Mouse (Mus musculus) embryonic facial prominence, embryonic 15.5 days (tissue): Measurements from ENCODE around the gene Psen2. TPM values are rescaled to one million over a fixed set of nuclear protein-coding genes. Genes with fewer than 3 reads are reported as not detected.
A peak's percentile ranks its signal among the peaks of the same experiment; 100 is the strongest.

ENCODE experiments used
- ATAC-seq: fragments of 200-750 bp; cut with Nextera tagmentation; 2 replicates; pipeline ENCODE4 v1.8.0; 2017; ENCODE audit warnings: low read depth, moderate TSS enrichment; ENCODE audit not compliant: insufficient number of reproducible peaks, low FRiP score, low TSS enrichment
- H3K27ac ChIP-seq: fragments of 300-500 bp; sonication (generic); replicated peaks from 2 replicates; pipeline ENCODE4 v1.5.1; 2015; ENCODE audit warnings: mild to moderate bottlenecking, inconsistent platforms
- H3K27me3 ChIP-seq: fragments of 300-500 bp; sonication (generic); 2 replicates; pipeline ENCODE4 v1.6.1; 2015; ENCODE audit warnings: inconsistent platforms
- H3K36me3 ChIP-seq: fragments of 300-500 bp; sonication (generic); 2 replicates; pipeline ENCODE4 v1.6.1; 2015; ENCODE audit warnings: mild to moderate bottlenecking, inconsistent platforms
- H3K4me1 ChIP-seq: fragments of 300-500 bp; sonication (generic); 2 replicates; pipeline ENCODE4 v1.6.1; 2015; ENCODE audit warnings: inconsistent platforms
- H3K4me2 ChIP-seq: fragments of 300-500 bp; sonication (generic); replicated peaks from 2 replicates; pipeline ENCODE4 v1.6.1; 2015; ENCODE audit warnings: mild to moderate bottlenecking, inconsistent platforms
- H3K4me3 ChIP-seq: fragments of 300-500 bp; sonication (generic); replicated peaks from 2 replicates; pipeline ENCODE4 v1.5.1; 2015; ENCODE audit warnings: mild to moderate bottlenecking, inconsistent platforms
- H3K9ac ChIP-seq: fragments of 300-500 bp; sonication (generic); 2 replicates; pipeline ENCODE4 v1.6.1; 2015; ENCODE audit warnings: inconsistent platforms
- H3K9me3 ChIP-seq: fragments of 300-500 bp; sonication (generic); replicated peaks from 2 replicates; pipeline ENCODE4 v1.6.1; 2016; ENCODE audit warnings: inconsistent platforms
- WGBS: fragments of 180-500 bp; shearing (Covaris S2); methylation state at CpG from one replicate; pipeline ENCODE4 v1.1.7; 2015; 5-methylcytosine and 5-hydroxymethylcytosine counted together
- polyA plus RNA-seq: library from polyadenylated mRNA; unstranded; fragments of >200 nt; fragmentation: Nextera tagmentation; extraction: Ambion mirVana; gene quantifications from 2 replicates; pipeline ENCODE4 v1.2.1, GENCODE M21; 2015

Gene Psen2
- polyA plus RNA-seq, 1 experiment from 2014 or later, result 24.6 TPM

DNA sequence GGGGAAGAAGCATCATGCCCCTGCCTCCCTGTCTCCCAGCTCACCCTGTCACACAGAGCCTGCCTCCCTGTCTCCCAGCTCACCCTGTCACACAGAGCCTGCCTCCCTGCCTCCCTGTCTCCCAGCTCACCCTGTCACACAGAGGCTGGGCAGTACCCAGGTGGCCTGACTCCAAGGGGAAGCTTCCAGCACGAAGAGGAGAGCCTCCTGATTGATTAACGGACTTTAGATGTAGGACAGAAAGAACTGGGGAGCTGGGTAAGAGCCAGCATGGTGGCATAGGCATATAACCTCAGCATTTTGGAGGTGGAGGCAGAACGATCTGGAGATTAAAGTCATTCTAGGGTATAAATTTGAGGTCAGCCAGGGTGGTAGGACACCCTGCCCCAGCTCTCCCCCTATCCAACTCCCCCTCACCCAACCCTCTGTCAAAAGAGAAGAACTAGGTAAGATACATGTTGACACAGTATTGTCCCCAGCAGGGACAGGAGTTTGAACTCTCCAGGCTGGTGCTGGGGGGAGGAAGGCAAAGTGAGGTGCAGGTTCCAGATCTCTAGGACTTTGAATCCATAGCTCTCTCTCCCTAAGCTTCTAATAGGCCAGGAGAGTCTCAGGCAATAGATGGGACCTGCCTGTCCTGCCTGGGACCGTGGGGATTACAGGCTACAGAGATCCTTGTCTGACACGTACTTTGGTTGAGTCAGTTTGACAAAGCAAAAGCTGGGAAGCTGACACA, 46.5 kb downstream of the Psen2 start:
- no peak overlapping the region for H3K9ac ChIP-seq
- H3K27ac ChIP-seq, result no peak overlapping the region
- ATAC-seq, result no peak
- no peaks in the 10 kb centered on the region for H3K36me3 ChIP-seq
- no peaks in the 10 kb centered on the region for H3K9me3 ChIP-seq
- no peaks in the 10 kb centered on the region for H3K27me3 ChIP-seq
- 0 out of 2 replicates have a peak, but pooled peaks cover 3% of the 10 kb centered on the region for H3K4me1 ChIP-seq
- 51% methylated on average over 5 of the region's 5 CpGs for WGBS
- no peak overlapping the region for H3K4me2 ChIP-seq
- H3K4me3 ChIP-seq, result no peak overlapping the region

GRCm38 (mm10) chr1:180215044-180215443, 48.2 kb downstream of the Psen2 start:
- H3K4me2 ChIP-seq, result no peak overlapping the region
- 24% methylated on average over 4 of the region's 4 CpGs for WGBS
- H3K27ac ChIP-seq, result no peak overlapping the region
- no peaks in the 10 kb centered on the region for H3K9me3 ChIP-seq
- peak; percentile 76 for ATAC-seq
- H3K36me3 ChIP-seq, result no peaks in the 10 kb centered on the region
- 0 out of 2 replicates have a peak, but pooled peaks cover 3% of the 10 kb centered on the region for H3K4me1 ChIP-seq
- no peaks in the 10 kb centered on the region for H3K27me3 ChIP-seq
- H3K9ac ChIP-seq, result no peak overlapping the region
- H3K4me3 ChIP-seq, result no peak overlapping the region

- no peak overlapping the region for H3K27ac ChIP-seq
- WGBS, result 85% methylated on average over 5 of the region's 5 CpGs
- no peak for ATAC-seq
Observed at GRCm38 (mm10) chr1:180212911-180213310, 50.3 kb downstream of the Psen2 start.

GRCm38 (mm10) chr1:180210781-180211271, 52.4 kb downstream of the Psen2 start:
- no peaks in the 10 kb centered on the region for H3K27me3 ChIP-seq
- H3K4me1 ChIP-seq, result no peaks in the 10 kb centered on the region
- ATAC-seq, result no peak
- no peak overlapping the region for H3K27ac ChIP-seq
- no peak overlapping the region for H3K4me3 ChIP-seq
- H3K36me3 ChIP-seq, result no peaks in the 10 kb centered on the region
- WGBS, result 74% methylated on average over 9 of the region's 9 CpGs
- H3K9ac ChIP-seq, result no peak overlapping the region
- H3K9me3 ChIP-seq, result no peaks in the 10 kb centered on the region
- H3K4me2 ChIP-seq, result no peak overlapping the region

More at GRCm38 (mm10) chr1:180212911-180213310, 50.3 kb downstream of the Psen2 start:
- H3K36me3 ChIP-seq, result no peaks in the 10 kb centered on the region
- H3K4me3 ChIP-seq, result no peak overlapping the region
- H3K27me3 ChIP-seq, result no peaks in the 10 kb centered on the region
- no peaks in the 10 kb centered on the region for H3K9me3 ChIP-seq
- H3K4me2 ChIP-seq, result no peak overlapping the region
- H3K9ac ChIP-seq, result no peak overlapping the region
- H3K4me1 ChIP-seq, result no peaks in the 10 kb centered on the region

GRCm38 (mm10) chr1:180210031-180210432, 53.2 kb downstream of the Psen2 start:
- no peak overlapping the region for H3K27ac ChIP-seq
- no peak overlapping the region for H3K9ac ChIP-seq
- H3K9me3 ChIP-seq, result no peaks in the 10 kb centered on the region
- H3K4me3 ChIP-seq, result no peak overlapping the region
- no peaks in the 10 kb centered on the region for H3K4me1 ChIP-seq
- ATAC-seq, result no peak
- no peaks in the 10 kb centered on the region for H3K27me3 ChIP-seq
- no peak overlapping the region for H3K4me2 ChIP-seq
- 76% methylated on average over 4 of the region's 4 CpGs for WGBS
- no peaks in the 10 kb centered on the region for H3K36me3 ChIP-seq

GRCm38 (mm10) chr1:180208370-180208769, 54.9 kb downstream of the Psen2 start:
- Histone ChIP-seq H3K27me3 (no peaks in the 10 kb centered on the region), H3K9me3 (no peaks in the 10 kb centered on the region), H3K4me3 (no peak overlapping the region), H3K36me3 (no peaks in the 10 kb centered on the region), H3K27ac (no peak overlapping the region), H3K9ac (no peak overlapping the region), H3K4me2 (no peak overlapping the region), H3K4me1 (no peaks in the 10 kb centered on the region)
- 90% methylated on average over 3 of the region's 3 CpGs for WGBS
- no peak for ATAC-seq

GRCm38 (mm10) chr1:180200722-180201121, 62.5 kb downstream of the Psen2 start:
- H3K27ac ChIP-seq, result no peak overlapping the region
- H3K4me2 ChIP-seq, result no peak overlapping the region
- no peak for ATAC-seq
- no peak overlapping the region for H3K4me3 ChIP-seq
- H3K36me3 ChIP-seq, result no peaks in the 10 kb centered on the region
- H3K27me3 ChIP-seq, result no peaks in the 10 kb centered on the region
- no peaks in the 10 kb centered on the region for H3K9me3 ChIP-seq
- 68% methylated on average over 5 of the region's 5 CpGs for WGBS
- 0 out of 2 replicates have a peak, but pooled peaks cover 6% of the 10 kb centered on the region for H3K4me1 ChIP-seq
- no peak overlapping the region for H3K9ac ChIP-seq

GRCm38 (mm10) chr1:180199715-180200050, 63.6 kb downstream of the Psen2 start:
- no peak for ATAC-seq
- H3K27ac ChIP-seq, result no peak overlapping the region
- H3K36me3 ChIP-seq, result no peaks in the 10 kb centered on the region
- H3K9ac ChIP-seq, result no peak overlapping the region
- H3K4me1 ChIP-seq, result peaks cover 13% of the 10 kb centered on the region; the same call in 1 of the 2 replicates
- H3K4me3 ChIP-seq, result no peak overlapping the region
- WGBS, result 58% methylated on average over 4 of the region's 4 CpGs
- H3K27me3 ChIP-seq, result no peaks in the 10 kb centered on the region
- H3K4me2 ChIP-seq, result no peak overlapping the region
- H3K9me3 ChIP-seq, result no peaks in the 10 kb centered on the region

- Histone ChIP-seq H3K9ac (no peak within 1 kb of the TSS), H3K27me3 (no peaks in the 10 kb centered on the region), H3K27ac (no peak within 1 kb of the TSS), H3K9me3 (no peaks in the 10 kb centered on the region), H3K4me1 (peaks cover 13% of the 10 kb centered on the region; the same call in 1 of the 2 replicates), H3K4me3 (no peak within 1 kb of the TSS), H3K4me2 (no peak within 1 kb of the TSS), H3K36me3 (no peaks in the 10 kb centered on the region)
- no peak for ATAC-seq
- WGBS, result 48% methylated on average over 4 of the region's 4 CpGs
Observed at GRCm38 (mm10) chr1:180198959-180199714, 64.1 kb downstream of the Psen2 start, which contains the start of gene Coq8a. Coq8a (minus strand) TSS chr1:180199602.

- no peak overlapping the region for H3K9ac ChIP-seq
- H3K36me3 ChIP-seq, result no peaks in the 10 kb centered on the region
- no peaks in the 10 kb centered on the region for H3K27me3 ChIP-seq
- WGBS, result 69% methylated on average over 3 of the region's 3 CpGs
- no peak overlapping the region for H3K27ac ChIP-seq
- no peak overlapping the region for H3K4me3 ChIP-seq
- no peak overlapping the region for H3K4me2 ChIP-seq
- H3K4me1 ChIP-seq, result peaks cover 13% of the 10 kb centered on the region; the same call in 1 of the 2 replicates
- no peak for ATAC-seq
- H3K9me3 ChIP-seq, result no peaks in the 10 kb centered on the region
Observed at GRCm38 (mm10) chr1:180197956-180198355, 65.3 kb downstream of the Psen2 start.

GRCm38 (mm10) chr1:180196508-180196907, 66.7 kb downstream of the Psen2 start:
- ATAC-seq, result no peak
- 87% methylated on average over 9 of the region's 9 CpGs for WGBS
- peak overlapping the region; percentile 77 for H3K4me3 ChIP-seq

More at GRCm38 (mm10) chr1:180196508-180196907, 66.7 kb downstream of the Psen2 start:
- no peaks in the 10 kb centered on the region for H3K36me3 ChIP-seq
- H3K27ac ChIP-seq, result no peak overlapping the region
- H3K4me2 ChIP-seq, result peak overlapping the region; percentile 92
- no peak overlapping the region for H3K9ac ChIP-seq
- peaks cover 13% of the 10 kb centered on the region; the same call in 1 of the 2 replicates for H3K4me1 ChIP-seq
- H3K27me3 ChIP-seq, result no peaks in the 10 kb centered on the region
- H3K9me3 ChIP-seq, result no peaks in the 10 kb centered on the region
